Mouse (Mus musculus) thymus, adult 2 months (tissue): ENCODE data around the gene Rbm7. TPM values are rescaled to one million over a fixed set of nuclear protein-coding genes. Genes with fewer than 3 reads are reported as not detected.
"Not testable (repeated sequence)": the region's sequence is repeated elsewhere in the genome, so short reads cannot be mapped to it uniquely, and the experiment has no call there.

ENCODE experiments used
- DNase-seq: peaks from one replicate; pipeline ENCODE4 v3.0.0; 2021
- H3K27ac ChIP-seq: fragments of 200-500 bp; 2 replicates; pipeline ENCODE4 v1.5.1; 2012; ENCODE audit warnings: low read length, control low read depth; ENCODE audit not compliant: control insufficient read depth, insufficient read depth
- H3K27me3 ChIP-seq: fragments of 200-500 bp; 2 replicates; pipeline ENCODE4 v1.6.1; 2012; ENCODE audit warnings: mild to moderate bottlenecking, low read length, moderate library complexity, mixed read lengths; ENCODE audit not compliant: control insufficient read depth, insufficient read depth
- H3K36me3 ChIP-seq: fragments of 200-500 bp; 2 replicates; pipeline ENCODE4 v1.6.1; 2012; ENCODE audit warnings: mild to moderate bottlenecking, low read length, moderate library complexity; ENCODE audit not compliant: control insufficient read depth, insufficient read depth
- H3K4me1 ChIP-seq: fragments of 200-500 bp; replicated peaks from 2 replicates; pipeline ENCODE4 v1.6.1; 2012; ENCODE audit warnings: low read length; ENCODE audit not compliant: control insufficient read depth, insufficient read depth
- H3K4me3 ChIP-seq: fragments of 200-500 bp; 2 replicates; pipeline ENCODE4 v1.5.1; 2012; ENCODE audit warnings: mild to moderate bottlenecking, low read length, control low read depth, moderate library complexity; ENCODE audit not compliant: control insufficient read depth, insufficient read depth
- CTCF ChIP-seq: fragments of 200-500 bp; IDR thresholded peaks from 2 replicates; pipeline ENCODE4 v1.5.1; 2012; ENCODE audit warnings: mild to moderate bottlenecking, control low read depth, low read length, moderate library complexity, borderline replicate concordance; ENCODE audit not compliant: control insufficient read depth, poor library complexity, insufficient read depth; ENCODE audit errors: extremely low read depth
- POLR2A ChIP-seq: fragments of 200-500 bp; IDR thresholded peaks from 2 replicates; pipeline ENCODE4 v1.6.1; 2012; ENCODE audit warnings: mild to moderate bottlenecking, low read length, control low read depth, moderate library complexity; ENCODE audit not compliant: control insufficient read depth, poor library complexity, insufficient read depth; ENCODE audit errors: extremely low read depth
- WGBS: fragments of 180-500 bp; shearing (Covaris S2); methylation state at CpG from one replicate; pipeline ENCODE4 v1.1.7; 2018; 5-methylcytosine and 5-hydroxymethylcytosine counted together
- polyA plus RNA-seq: library from polyadenylated mRNA; depleted of rRNA; stranded (reverse); fragments of >200 nt; gene quantifications from 2 replicates; pipeline ENCODE4 v1.2.3, GENCODE M21; 2012

The Rbm7 gene
- polyA plus RNA-seq, 1 experiment = 37.2 TPM

DNA sequence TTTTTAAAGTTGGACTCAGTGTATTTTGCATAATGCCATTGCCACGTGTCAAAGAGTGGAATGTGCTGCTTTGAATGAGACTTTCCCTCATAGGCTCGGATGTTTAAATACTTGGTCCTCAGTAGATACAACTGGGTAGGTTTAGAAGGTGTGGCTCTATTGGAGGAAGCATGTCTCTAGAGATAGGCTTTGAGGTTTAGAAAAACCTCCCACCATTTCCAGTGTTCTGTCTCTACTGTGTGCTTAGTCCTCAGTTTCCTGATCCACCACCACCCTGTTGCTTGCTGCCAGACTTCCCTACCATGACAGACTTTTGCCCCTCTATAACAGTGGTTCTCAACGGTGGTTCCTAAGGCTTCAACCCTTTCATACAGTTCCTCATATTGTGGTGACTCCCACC is 37.1 kb upstream of the Rbm7 start:
- Histone ChIP-seq H3K36me3 (no peaks in the 10 kb centered on the region), H3K4me3 (no peak overlapping the region), H3K27me3 (no peaks in the 10 kb centered on the region), H3K4me1 (0 out of 2 replicates have a peak, but pooled peaks cover 7% of the 10 kb centered on the region), H3K27ac (no peak overlapping the region)
- 7% methylated on average over 3 of the region's 3 CpGs for WGBS
- TF ChIP-seq POLR2A (no peak), CTCF (no peak)
- no peak for DNase-seq

GRCm38 (mm10) chr9:48531294-48531693 is 36.2 kb upstream of the Rbm7 start:
- no peak for TF ChIP-seq CTCF
- TF ChIP-seq POLR2A = no peak
- H3K36me3 ChIP-seq = no peaks in the 10 kb centered on the region
- no peaks in the 10 kb centered on the region for H3K27me3 ChIP-seq
- H3K4me1 ChIP-seq = 0 out of 2 replicates have a peak, but pooled peaks cover 5% of the 10 kb centered on the region
- 99% methylated on average over 4 of the region's 4 CpGs for WGBS
- H3K4me3 ChIP-seq = no peak overlapping the region
- no peak overlapping the region for H3K27ac ChIP-seq
- DNase-seq = no peak

- 96% methylated on average over 4 of the region's 4 CpGs for WGBS
- DNase-seq = no peak
- TF ChIP-seq CTCF = no peak
- no peak for TF ChIP-seq POLR2A
These were observed 31.4 kb upstream of the Rbm7 start for GRCm38 (mm10) chr9:48526520-48526919.

DNA sequence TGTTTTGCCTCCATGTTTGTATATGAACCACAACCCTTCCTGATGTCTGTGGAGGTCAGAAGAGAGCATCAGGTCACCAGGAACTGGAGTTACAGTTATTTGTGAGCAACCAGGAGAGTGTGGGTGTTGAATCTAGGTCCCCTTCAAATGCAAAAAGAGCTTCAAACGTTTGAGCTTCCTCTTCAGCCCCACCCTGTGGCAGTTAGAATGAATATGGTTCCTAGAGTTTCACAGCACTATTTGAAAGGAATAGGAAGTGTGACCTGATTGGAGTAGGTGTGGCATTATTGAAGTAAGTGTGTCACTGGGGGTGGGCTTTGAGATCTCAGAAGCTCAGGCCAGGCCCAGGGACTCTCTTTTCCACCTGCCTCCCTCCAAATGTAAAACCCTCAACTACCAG is 30.5 kb upstream of the Rbm7 start:
- WGBS = 0% methylated on average over 1 of the region's 1 CpGs
- H3K4me1 ChIP-seq = peaks cover 4% of the 10 kb centered on the region; the same call in 1 of the 2 replicates
- no peaks in the 10 kb centered on the region for H3K36me3 ChIP-seq
- no peak for TF ChIP-seq CTCF
- no peak for TF ChIP-seq POLR2A
- no peak overlapping the region for H3K4me3 ChIP-seq
- no peak overlapping the region for H3K27ac ChIP-seq
- DNase-seq = no peak
- no peaks in the 10 kb centered on the region for H3K27me3 ChIP-seq

More at GRCm38 (mm10) chr9:48526520-48526919, 31.4 kb upstream of the Rbm7 start:
- H3K27me3 ChIP-seq = no peaks in the 10 kb centered on the region
- no peak overlapping the region for H3K27ac ChIP-seq
- H3K4me3 ChIP-seq = no peak overlapping the region
- H3K36me3 ChIP-seq = no peaks in the 10 kb centered on the region
- H3K4me1 ChIP-seq = peaks cover 4% of the 10 kb centered on the region; the same call in 1 of the 2 replicates

- WGBS = 14% methylated on average over 5 of the region's 7 CpGs
- not testable (repeated sequence) for H3K27ac ChIP-seq, DNase-seq, H3K4me1 ChIP-seq, H3K27me3 ChIP-seq, H3K36me3 ChIP-seq, H3K4me3 ChIP-seq
These were observed 25.3 kb upstream of the Rbm7 start for GRCm38 (mm10) chr9:48520405-48520804.

GRCm38 (mm10) chr9:48517372-48518130 is 22.5 kb upstream of the Rbm7 start:
- H3K27ac ChIP-seq = no peak overlapping the region
- H3K4me3 ChIP-seq = no peak overlapping the region
- no peak for TF ChIP-seq CTCF
- TF ChIP-seq POLR2A = no peak
- 0 out of 2 replicates have a peak, but pooled peaks cover 2% of the 10 kb centered on the region for H3K4me1 ChIP-seq
- WGBS = 96% methylated on average over 19 of the region's 19 CpGs
- H3K27me3 ChIP-seq = no peaks in the 10 kb centered on the region
- H3K36me3 ChIP-seq = no peaks in the 10 kb centered on the region
- DNase-seq = no peak

GRCm38 (mm10) chr9:48516615-48517371 is 21.7 kb upstream of the Rbm7 start:
- Histone ChIP-seq H3K4me1 (no peaks in the 10 kb centered on the region), H3K4me3 (no peak overlapping the region), H3K27ac (no peak overlapping the region), H3K36me3 (no peaks in the 10 kb centered on the region), H3K27me3 (no peaks in the 10 kb centered on the region)
- DNase-seq = no peak
- TF ChIP-seq POLR2A (no peak), CTCF (no peak)
- 97% methylated on average over 11 of the region's 11 CpGs for WGBS
